Mouse (Mus musculus) cerebellum, adult 11 months (tissue): ENCODE measurements at regions not wholly inside any gene's neighbourhood (a gene's known extent, or its start where the extent isn't known, plus 50 kb on each side); places are given as distances from the start of the nearest gene placed in this dataset.
"Not testable (repeated sequence)": the region's sequence is repeated elsewhere in the genome, so short reads cannot be mapped to it uniquely, and the experiment has no call there.

Source experiments
- DNase-seq: peaks from one replicate; pipeline ENCODE4 v3.0.0; 2022

GRCm38 (mm10) chr6:112564119-112564518 lies 74.4 kb upstream of the Oxtr start:
- DNase-seq: peak; percentile 54

GRCm38 (mm10) chr6:112563659-112564058 lies 73.9 kb upstream of the Oxtr start:
- not testable (repeated sequence) for DNase-seq

GRCm38 (mm10) chr6:112562039-112562438 lies 72.3 kb upstream of the Oxtr start:
- DNase-seq: no peak

GRCm38 (mm10) chr6:112561568-112561967 lies 71.8 kb upstream of the Oxtr start:
- no peak for DNase-seq

GRCm38 (mm10) chr6:112559549-112559948 lies 69.8 kb upstream of the Oxtr start:
- no peak for DNase-seq

GRCm38 (mm10) chr6:112557516-112557915 lies 67.8 kb upstream of the Oxtr start:
- no peak for DNase-seq

- DNase-seq: no peak
These were observed 66.8 kb upstream of the Oxtr start for GRCm38 (mm10) chr6:112556401-112557165.

GRCm38 (mm10) chr6:112554091-112554490 lies 64.3 kb upstream of the Oxtr start:
- DNase-seq: no peak

GRCm38 (mm10) chr6:112553231-112553920 lies 63.6 kb upstream of the Oxtr start:
- DNase-seq: no peak

GRCm38 (mm10) chr6:112552560-112552959 lies 62.8 kb upstream of the Oxtr start:
- no peak for DNase-seq

- no peak for DNase-seq
These were observed 61.6 kb upstream of the Oxtr start for GRCm38 (mm10) chr6:112551298-112551697.

- no peak for DNase-seq
These were observed 57.5 kb upstream of the Oxtr start for GRCm38 (mm10) chr6:112547251-112547650.

- DNase-seq: no peak
These were observed 56.3 kb upstream of the Oxtr start for GRCm38 (mm10) chr6:112546033-112546432.

- no peak for DNase-seq
These were observed 54.6 kb upstream of the Oxtr start for GRCm38 (mm10) chr6:112544315-112544714.

GRCm38 (mm10) chr6:112542692-112543091 lies 52.9 kb upstream of the Oxtr start:
- DNase-seq: no peak
